Mouse (Mus musculus): ENCODE data around the gene Hps4. TPM values are rescaled to one million over a fixed set of nuclear protein-coding genes. Genes with fewer than 3 reads are reported as not detected.
A peak's percentile ranks its signal among the peaks of the same experiment; 100 is the strongest.
"Not testable (repeated sequence)": the region's sequence is repeated elsewhere in the genome, so short reads cannot be mapped to it uniquely, and the experiment has no call there.

The Hps4 gene
- polyA plus RNA-seq, 1 experiment from 2014 or later: 43.2 TPM

DNA sequence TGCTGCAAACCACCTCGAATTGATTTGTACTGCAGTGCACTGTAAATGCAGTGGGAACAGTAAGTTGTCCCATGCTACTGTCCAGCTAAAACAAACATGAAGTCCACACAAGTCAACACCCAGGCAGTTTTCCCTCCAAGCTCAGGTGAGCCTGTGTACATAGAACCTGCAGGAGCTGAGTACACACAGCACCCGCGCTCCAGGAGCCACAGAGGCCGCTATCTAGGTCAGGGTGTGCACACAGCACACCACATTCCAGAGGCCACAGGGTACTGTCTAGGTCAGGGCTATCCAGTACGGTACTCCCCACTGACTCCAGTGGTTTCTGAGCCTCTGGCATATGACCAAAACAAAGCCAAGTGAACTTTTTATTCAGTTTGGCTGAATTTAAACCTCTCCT is 40.6 kb upstream of the Hps4 start:
- WGBS: 89% methylated on average over 5 of the region's 5 CpGs
- Histone ChIP-seq H3K4me2 (no peak overlapping the region), H3K36me3 (peaks cover under 1% of the 10 kb centered on the region), H3K9ac (no peak overlapping the region), H3K4me3 (no peak overlapping the region), H3K27me3 (no peaks in the 10 kb centered on the region), H3K27ac (no peak overlapping the region), H3K9me3 (no peaks in the 10 kb centered on the region), H3K4me1 (replicated peaks) (peaks cover 4% of the 10 kb centered on the region; the same call in 1 of the 2 replicates)
- ATAC-seq (ENCODE audit: low FRiP score): no peak

DNA sequence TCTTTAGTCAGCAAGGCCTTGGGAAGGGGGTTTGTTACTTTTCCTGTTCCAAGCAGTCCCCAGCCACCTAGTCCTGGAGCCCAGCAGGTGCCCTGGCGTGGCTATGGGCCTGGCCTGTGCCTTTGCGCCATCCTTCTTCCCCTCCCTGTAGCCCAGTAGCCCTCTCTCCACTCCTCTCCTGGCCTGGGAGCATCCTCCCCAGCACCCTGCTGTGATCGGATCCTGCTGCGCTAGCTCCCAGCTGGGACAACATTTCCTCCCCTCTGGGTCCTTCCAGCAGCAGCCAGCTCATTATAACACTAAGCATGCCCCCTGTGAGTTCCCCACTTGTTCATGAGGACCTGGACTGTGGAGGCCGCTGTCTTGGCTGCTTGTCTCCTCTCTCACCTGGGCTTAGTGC is 37.0 kb upstream of the Hps4 start:
- peaks cover 4% of the 10 kb centered on the region; the same call in 1 of the 2 replicates for H3K4me1 ChIP-seq (replicated peaks)
- no peak for ATAC-seq (ENCODE audit: low FRiP score)
- WGBS: 63% methylated on average over 5 of the region's 5 CpGs
- H3K36me3 ChIP-seq: peaks cover 36% of the 10 kb centered on the region
- H3K27ac ChIP-seq: no peak overlapping the region
- no peaks in the 10 kb centered on the region for H3K27me3 ChIP-seq
- no peak overlapping the region for H3K4me2 ChIP-seq
- H3K9me3 ChIP-seq: no peaks in the 10 kb centered on the region
- no peak overlapping the region; the same call in 1 of the 2 replicates for H3K9ac ChIP-seq
- H3K4me3 ChIP-seq: no peak overlapping the region

DNA sequence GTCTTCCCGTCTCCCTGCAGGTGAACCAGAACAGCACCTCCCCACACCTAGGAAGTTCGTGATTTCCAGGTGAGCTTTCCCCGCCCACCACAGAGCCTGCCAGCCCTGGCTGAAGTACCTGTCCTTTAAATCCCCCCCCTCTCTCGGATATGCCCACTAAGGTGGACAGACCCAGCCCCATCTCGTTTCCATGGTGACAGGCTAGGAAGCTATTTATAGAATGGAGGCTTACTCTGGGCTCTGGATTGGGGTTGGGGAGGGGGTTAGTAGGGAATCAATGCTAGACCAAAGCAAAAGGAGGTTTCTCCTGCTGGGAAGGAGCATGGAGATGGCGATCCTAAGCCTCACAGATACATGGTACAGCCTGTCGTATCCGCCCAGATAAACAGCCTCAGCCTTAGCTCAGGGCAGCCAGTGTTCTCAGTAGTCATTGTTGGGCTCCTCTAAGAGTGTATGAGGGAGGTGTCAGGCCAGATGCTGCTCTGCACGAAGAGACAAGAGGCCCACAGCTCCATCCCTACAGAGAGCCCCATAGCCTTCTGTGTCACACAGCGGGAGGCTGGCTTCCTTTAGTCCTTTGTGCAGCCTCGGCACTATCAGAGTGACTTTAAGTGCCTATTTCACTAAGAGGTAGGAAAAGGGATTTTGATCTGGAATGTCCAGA is 29.5 kb upstream of the Hps4 start:
- no peak for ATAC-seq (ENCODE audit: low FRiP score)

DNA sequence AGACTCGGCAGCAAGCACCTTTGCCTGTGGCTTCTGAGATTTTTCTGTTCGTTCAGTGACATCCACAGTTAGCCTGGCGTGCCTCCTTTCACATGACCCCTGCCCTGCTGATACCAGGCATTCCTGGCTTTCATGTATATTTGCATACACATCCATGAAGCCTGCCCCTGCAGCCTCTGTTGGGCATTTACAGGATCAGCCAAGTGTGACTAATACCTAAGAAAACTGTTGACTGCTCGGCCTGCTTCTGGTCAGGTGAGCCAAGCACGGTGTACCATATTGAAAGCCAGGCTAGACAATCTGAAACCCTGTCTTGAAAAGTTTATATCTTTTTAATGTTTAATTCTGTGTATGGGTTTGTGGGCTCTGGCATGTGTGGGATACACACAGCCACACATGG is 26.4 kb upstream of the Hps4 start:
- no peak overlapping the region for H3K4me2 ChIP-seq
- no peaks in the 10 kb centered on the region for H3K27me3 ChIP-seq
- H3K4me3 ChIP-seq: no peak overlapping the region
- no peaks in the 10 kb centered on the region; the same call in 1 of the 2 replicates for H3K4me1 ChIP-seq (replicated peaks)
- ATAC-seq (ENCODE audit: low FRiP score): no peak
- peaks cover 33% of the 10 kb centered on the region for H3K36me3 ChIP-seq
- H3K9ac ChIP-seq: no peak overlapping the region
- 72% methylated on average over 5 of the region's 5 CpGs for WGBS
- no peaks in the 10 kb centered on the region for H3K9me3 ChIP-seq
- no peak overlapping the region for H3K27ac ChIP-seq

More for the DNA sequence above, 29.5 kb upstream of the Hps4 start:
- Histone ChIP-seq H3K27ac (0 out of 2 replicates have a peak overlapping the region, but pooled peaks have one; percentile 6), H3K4me2 (no peak overlapping the region), H3K27me3 (no peaks in the 10 kb centered on the region), H3K36me3 (peaks cover 62% of the 10 kb centered on the region), H3K9ac (peak overlapping the region; percentile 24; the same call in 1 of the 2 replicates), H3K4me1 (replicated peaks) (no peaks in the 10 kb centered on the region; the same call in 1 of the 2 replicates), H3K4me3 (no peak overlapping the region), H3K9me3 (no peaks in the 10 kb centered on the region)
- 53% methylated on average over 11 of the region's 11 CpGs for WGBS

DNA sequence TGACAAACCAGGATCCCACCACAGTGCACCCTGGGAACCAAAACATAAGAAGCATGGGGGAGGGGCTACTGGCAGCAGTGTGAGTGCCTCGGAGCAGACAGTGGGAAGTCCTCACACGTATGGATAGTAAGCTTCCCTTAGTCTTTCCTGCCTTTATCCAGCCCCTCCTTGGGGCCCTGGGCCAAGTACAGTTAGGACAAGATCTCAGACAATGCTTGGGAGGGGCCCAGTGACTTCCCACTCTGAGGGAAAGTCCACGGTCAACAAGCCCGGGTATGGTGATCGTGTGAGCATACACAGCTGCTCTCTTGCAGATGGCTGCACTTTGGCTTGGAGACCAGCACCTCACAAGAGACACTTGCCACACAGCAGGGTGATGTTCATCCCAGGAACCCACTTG is 25.6 kb upstream of the Hps4 start:
- Histone ChIP-seq H3K4me3 (no peak overlapping the region), H3K4me2 (no peak overlapping the region), H3K9me3 (no peaks in the 10 kb centered on the region), H3K27me3 (no peaks in the 10 kb centered on the region), H3K36me3 (peaks cover 29% of the 10 kb centered on the region), H3K27ac (no peak overlapping the region), H3K9ac (no peak overlapping the region), H3K4me1 (replicated peaks) (no peaks in the 10 kb centered on the region; the same call in 1 of the 2 replicates)
- no peak for ATAC-seq (ENCODE audit: low FRiP score)
- WGBS: 59% methylated on average over 5 of the region's 5 CpGs

DNA sequence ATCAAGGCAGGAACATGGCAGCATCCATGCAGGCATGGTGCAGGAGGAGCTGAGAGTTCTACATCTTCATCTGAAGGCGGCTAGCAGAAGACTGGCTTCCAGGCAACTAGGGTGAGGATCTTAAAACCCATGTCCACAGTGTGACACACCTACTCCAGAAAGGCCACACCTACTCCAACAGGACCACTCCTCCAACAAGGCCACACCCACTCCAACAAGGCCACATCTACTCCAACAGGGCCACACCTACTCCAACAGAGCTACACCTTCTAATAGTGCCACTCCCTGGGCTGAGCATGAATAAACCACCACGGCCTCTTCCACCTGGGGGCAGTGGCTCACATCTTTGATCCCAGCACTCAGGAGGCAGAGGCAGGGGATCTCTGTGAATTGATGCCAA is 23.5 kb upstream of the Hps4 start:
- peaks cover 15% of the 10 kb centered on the region for H3K36me3 ChIP-seq
- WGBS: 79% methylated on average over 2 of the region's 2 CpGs

DNA sequence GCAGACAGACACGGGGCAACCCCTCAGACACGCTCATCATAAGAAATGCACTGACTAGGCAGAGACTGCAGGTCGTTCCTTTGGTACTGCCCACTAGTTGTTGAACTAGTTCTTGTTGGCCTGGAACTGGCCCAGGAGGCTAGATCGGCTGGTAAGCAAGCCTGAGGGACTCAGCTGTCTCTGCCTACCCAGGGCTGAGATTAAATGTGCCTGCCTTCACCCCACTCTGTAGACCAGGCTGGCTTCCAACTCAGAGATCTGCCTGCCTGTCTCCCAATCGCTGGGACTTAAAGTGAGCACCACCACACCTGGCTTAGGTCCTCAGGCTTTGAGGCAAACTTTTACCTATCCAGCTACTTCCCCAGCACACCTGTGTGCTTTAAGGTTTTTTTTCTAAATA is 22.5 kb upstream of the Hps4 start:
- no peak overlapping the region for H3K4me2 ChIP-seq
- no peak overlapping the region for H3K9ac ChIP-seq
- no peak overlapping the region for H3K4me3 ChIP-seq
- no peaks in the 10 kb centered on the region for H3K27me3 ChIP-seq
- H3K4me1 ChIP-seq (replicated peaks): peaks cover 8% of the 10 kb centered on the region
- peaks cover 6% of the 10 kb centered on the region for H3K36me3 ChIP-seq
- no peaks in the 10 kb centered on the region for H3K9me3 ChIP-seq
- 81% methylated on average over 5 of the region's 5 CpGs for WGBS
- no peak overlapping the region for H3K27ac ChIP-seq
- ATAC-seq (ENCODE audit: low FRiP score): no peak

More for the DNA sequence above, 23.5 kb upstream of the Hps4 start:
- H3K27me3 ChIP-seq; H3K4me1 ChIP-seq (replicated peaks); H3K4me2 ChIP-seq; H3K4me3 ChIP-seq; H3K27ac ChIP-seq; H3K9me3 ChIP-seq; H3K9ac ChIP-seq; ATAC-seq (ENCODE audit: low FRiP score): not testable (repeated sequence)

DNA sequence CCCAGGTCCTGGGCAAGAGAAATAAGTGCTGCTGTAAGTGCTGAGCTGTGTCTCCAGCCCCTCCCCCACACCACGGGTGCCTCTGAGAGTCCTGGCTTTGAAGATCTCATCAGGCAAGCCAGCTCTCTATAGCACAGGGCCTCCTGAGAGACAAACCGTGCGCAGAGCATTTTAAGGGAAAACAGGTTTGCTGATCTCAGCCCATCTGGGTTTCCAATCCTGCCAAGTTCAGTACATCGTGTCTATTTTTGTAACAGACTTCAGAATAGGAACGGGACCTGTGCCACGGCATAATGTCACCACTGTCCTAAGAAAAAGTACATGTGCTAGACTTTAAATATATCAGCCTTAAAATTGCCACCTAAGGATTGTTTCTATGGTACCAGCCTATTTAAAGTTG is 21.9 kb upstream of the Hps4 start:
- Histone ChIP-seq H3K36me3 (peaks cover under 1% of the 10 kb centered on the region; the same call in 1 of the 2 replicates), H3K9me3 (no peaks in the 10 kb centered on the region), H3K27me3 (no peaks in the 10 kb centered on the region), H3K4me1 (replicated peaks) (peaks cover 12% of the 10 kb centered on the region), H3K27ac (no peak overlapping the region), H3K4me2 (no peak overlapping the region), H3K4me3 (no peak overlapping the region), H3K9ac (no peak overlapping the region)
- ATAC-seq (ENCODE audit: low FRiP score): no peak
- 71% methylated on average over 6 of the region's 6 CpGs for WGBS

DNA sequence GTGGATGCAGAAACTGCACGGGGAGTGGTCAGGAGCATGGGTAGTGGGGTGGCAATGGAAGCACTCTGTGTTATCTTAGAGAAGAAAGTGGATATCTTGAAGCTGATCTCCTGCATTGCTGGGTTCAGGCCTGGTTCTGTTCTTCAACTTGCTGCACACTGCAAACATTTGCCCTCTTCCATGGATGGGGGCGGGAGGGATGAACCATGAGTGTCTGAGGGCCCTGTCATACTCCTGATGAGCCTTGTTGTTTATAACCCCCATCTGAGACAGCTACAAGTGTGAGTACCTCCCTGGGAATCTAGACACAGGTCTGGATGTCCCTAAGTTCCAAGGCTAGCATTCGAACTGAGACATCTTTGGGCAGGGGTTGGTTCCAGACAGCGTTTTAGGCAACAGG is 21.5 kb upstream of the Hps4 start:
- 82% methylated on average over 4 of the region's 4 CpGs for WGBS
- H3K4me2 ChIP-seq: no peak overlapping the region
- H3K36me3 ChIP-seq: no peaks in the 10 kb centered on the region
- H3K9ac ChIP-seq: no peak overlapping the region
- no peak overlapping the region for H3K27ac ChIP-seq
- peaks cover 12% of the 10 kb centered on the region for H3K4me1 ChIP-seq (replicated peaks)
- ATAC-seq (ENCODE audit: low FRiP score): no peak
- H3K4me3 ChIP-seq: no peak overlapping the region
- no peaks in the 10 kb centered on the region for H3K27me3 ChIP-seq
- no peaks in the 10 kb centered on the region for H3K9me3 ChIP-seq

DNA sequence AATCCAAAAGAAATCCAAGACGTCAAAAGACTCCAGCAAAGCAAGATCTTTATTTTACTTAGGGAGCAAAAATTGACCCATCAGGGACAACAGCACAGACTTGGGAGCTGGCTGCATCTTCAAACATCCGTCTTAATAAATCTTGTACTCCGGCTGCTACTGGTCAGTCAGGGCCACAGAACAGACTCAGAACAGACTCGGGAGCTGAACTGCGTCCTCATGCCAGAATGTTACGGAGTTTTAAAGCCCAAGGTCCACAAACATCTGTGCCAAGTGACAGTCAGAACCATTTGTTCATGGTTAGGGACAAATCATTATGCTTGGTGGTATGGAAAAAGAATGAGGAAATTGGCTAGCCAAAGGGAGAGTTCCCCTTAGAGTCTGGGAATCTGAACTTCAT is 19.6 kb upstream of the Hps4 start:
- Histone ChIP-seq H3K9ac (no peak overlapping the region), H3K4me2 (no peak overlapping the region), H3K4me3 (no peak overlapping the region), H3K4me1 (replicated peaks) (peaks cover 26% of the 10 kb centered on the region), H3K27ac (no peak overlapping the region), H3K27me3 (no peaks in the 10 kb centered on the region), H3K36me3 (peaks cover 4% of the 10 kb centered on the region; the same call in 1 of the 2 replicates), H3K9me3 (no peaks in the 10 kb centered on the region)
- 90% methylated on average over 6 of the region's 6 CpGs for WGBS
- ATAC-seq (ENCODE audit: low FRiP score): no peak

DNA sequence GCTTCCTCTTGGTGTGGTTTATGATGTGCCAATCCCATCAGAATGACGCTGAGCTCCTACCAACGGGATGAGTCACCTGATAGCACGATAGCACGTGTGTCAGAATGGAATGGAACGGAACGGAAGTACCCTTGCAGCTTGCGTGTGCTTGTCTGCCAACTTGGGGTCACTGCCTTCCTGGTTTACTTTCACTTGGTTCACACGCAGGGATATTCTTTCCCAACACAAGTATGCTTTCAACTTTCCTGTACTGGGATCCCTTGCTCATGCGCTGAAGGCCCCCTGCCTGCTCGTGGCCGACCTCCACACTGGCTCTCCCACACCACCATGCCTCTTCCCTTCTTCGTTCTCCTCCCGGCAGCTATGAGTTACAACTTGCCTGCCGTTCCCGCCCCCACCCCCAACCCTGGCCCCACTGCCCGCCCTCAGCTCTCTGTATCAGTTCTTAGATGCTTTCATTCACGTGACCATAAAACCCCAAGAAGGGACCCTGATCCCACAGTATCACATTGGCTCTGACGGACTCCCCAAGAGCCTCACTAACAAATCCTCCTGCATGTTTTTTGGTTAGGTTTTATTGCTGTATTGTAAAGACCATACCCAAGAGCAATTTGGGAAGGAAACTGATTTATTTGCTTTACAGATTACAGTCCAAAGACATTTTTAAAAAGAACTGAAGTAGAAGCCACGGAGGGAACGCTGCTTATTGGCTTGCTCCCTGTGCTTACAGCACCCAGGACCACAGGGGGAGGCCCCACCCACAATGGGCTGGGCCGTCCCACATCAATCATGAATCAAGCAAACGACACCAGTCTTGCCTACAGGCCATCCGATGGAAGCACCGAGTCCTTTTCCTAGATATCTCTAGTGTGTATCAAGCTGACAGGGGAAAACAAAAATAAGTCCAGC is 18.0 kb upstream of the Hps4 start:
- peaks cover 18% of the 10 kb centered on the region for H3K36me3 ChIP-seq
- peaks cover 26% of the 10 kb centered on the region for H3K4me1 ChIP-seq (replicated peaks)
- H3K27ac ChIP-seq: 0 out of 2 replicates have a peak overlapping the region, but pooled peaks have one; percentile 88
- WGBS: 33% methylated on average over 24 of the region's 24 CpGs
- no peaks in the 10 kb centered on the region for H3K27me3 ChIP-seq
- no peaks in the 10 kb centered on the region for H3K9me3 ChIP-seq
- ATAC-seq (ENCODE audit: low FRiP score): no peak
- peak overlapping the region; percentile 98; the same call in 1 of the 2 replicates for H3K4me3 ChIP-seq
- peak overlapping the region; percentile 85 for H3K4me2 ChIP-seq
- no peak overlapping the region; the same call in 1 of the 2 replicates for H3K9ac ChIP-seq
